Mouse (Mus musculus) ES-Bruce4 (cell line): ENCODE measurements around the gene Spsb4. TPM values are rescaled to one million over a fixed set of nuclear protein-coding genes. Genes with fewer than 3 reads are reported as not detected.
A peak's percentile ranks its signal among the peaks of the same experiment; 100 is the strongest.

Experiments used
- H3K27ac ChIP-seq: 2 replicates; pipeline ENCODE4 v1.5.1; 2012; ENCODE audit warnings: low read length, inconsistent platforms; ENCODE audit not compliant: insufficient read depth
- H3K27me3 ChIP-seq: 2 replicates; pipeline ENCODE4 v1.6.1; 2012; ENCODE audit warnings: mild to moderate bottlenecking, low read length, inconsistent platforms; ENCODE audit not compliant: control insufficient read depth, poor library complexity, insufficient read depth, severe bottlenecking
- H3K36me3 ChIP-seq: 2 replicates; pipeline ENCODE4 v1.6.1; 2012; ENCODE audit warnings: inconsistent platforms, mild to moderate bottlenecking, low read length, moderate library complexity; ENCODE audit not compliant: control insufficient read depth, poor library complexity, insufficient read depth, severe bottlenecking
- H3K4me1 ChIP-seq: one replicate; pipeline ENCODE4 v1.8.1; 2011; ENCODE audit warnings: low read length; ENCODE audit not compliant: control insufficient read depth, insufficient read depth
- H3K4me3 ChIP-seq: 2 replicates; pipeline ENCODE4 v1.5.1; 2011; ENCODE audit warnings: low read depth, mild to moderate bottlenecking, low read length
- H3K9ac ChIP-seq: 2 replicates; pipeline ENCODE4 v1.6.1; 2012; ENCODE audit warnings: low read depth, mild to moderate bottlenecking, inconsistent platforms; ENCODE audit not compliant: poor library complexity, severe bottlenecking
- H3K9me3 ChIP-seq: replicated peaks from 2 replicates; pipeline ENCODE4 v1.6.1; 2012; ENCODE audit warnings: mild to moderate bottlenecking, low read length, inconsistent platforms; ENCODE audit not compliant: control insufficient read depth, poor library complexity, insufficient read depth, severe bottlenecking
- CTCF ChIP-seq: IDR thresholded peaks from one replicate; pipeline ENCODE4 v1.8.1; 2011; ENCODE audit warnings: low read depth, low read length
- EP300 ChIP-seq: IDR thresholded peaks from 2 replicates; pipeline ENCODE4 v1.6.1; 2011; ENCODE audit warnings: low read depth, low read length; ENCODE audit not compliant: insufficient read depth
- POLR2A ChIP-seq: IDR thresholded peaks from one replicate; pipeline ENCODE4 v1.8.1; 2011; ENCODE audit warnings: low read length; ENCODE audit not compliant: insufficient read depth
- polyA plus RNA-seq: library from polyadenylated mRNA; stranded (reverse); fragments of >200 nt; gene quantifications from 2 replicates; pipeline ENCODE4 v1.2.4, GENCODE M21; 2011; ENCODE audit warnings: low read depth; ENCODE audit not compliant: missing spikeins, insufficient read depth, insufficient read length

The Spsb4 gene
- polyA plus RNA-seq, 1 experiment = 1.9 TPM

- Histone ChIP-seq H3K9me3 (no peaks in the 10 kb centered on the region), H3K27ac (no peak overlapping the region), H3K4me1 (peaks cover 6% of the 10 kb centered on the region), H3K27me3 (no peaks in the 10 kb centered on the region), H3K36me3 (no peaks in the 10 kb centered on the region), H3K9ac (no peak overlapping the region), H3K4me3 (no peak overlapping the region)
- TF ChIP-seq CTCF = no peak
Observed at GRCm38 (mm10) chr9:97013698-97014097, 4.9 kb downstream of the Spsb4 start.

GRCm38 (mm10) chr9:97013153-97013552 lies 5.5 kb downstream of the Spsb4 start:
- peaks cover 6% of the 10 kb centered on the region for H3K4me1 ChIP-seq
- no peaks in the 10 kb centered on the region for H3K9me3 ChIP-seq
- no peaks in the 10 kb centered on the region for H3K36me3 ChIP-seq
- H3K9ac ChIP-seq = no peak overlapping the region
- TF ChIP-seq EP300 (peak; percentile 73; the same call in 1 of the 2 replicates), CTCF (no peak)
- no peak overlapping the region for H3K27ac ChIP-seq
- no peaks in the 10 kb centered on the region for H3K27me3 ChIP-seq
- no peak overlapping the region for H3K4me3 ChIP-seq

GRCm38 (mm10) chr9:97011454-97012195 lies 7.0 kb downstream of the Spsb4 start:
- H3K27me3 ChIP-seq = no peaks in the 10 kb centered on the region
- no peak overlapping the region for H3K27ac ChIP-seq
- TF ChIP-seq POLR2A = no peak
- TF ChIP-seq EP300 = no peak
- no peak for TF ChIP-seq CTCF
- H3K9me3 ChIP-seq = no peaks in the 10 kb centered on the region
- H3K9ac ChIP-seq = no peak overlapping the region
- H3K4me3 ChIP-seq = no peak overlapping the region
- H3K4me1 ChIP-seq = peaks cover 6% of the 10 kb centered on the region
- H3K36me3 ChIP-seq = no peaks in the 10 kb centered on the region

- H3K9me3 ChIP-seq = no peaks in the 10 kb centered on the region
- H3K27me3 ChIP-seq = no peaks in the 10 kb centered on the region
- H3K36me3 ChIP-seq = no peaks in the 10 kb centered on the region
- no peak overlapping the region for H3K4me3 ChIP-seq
- no peak overlapping the region for H3K27ac ChIP-seq
- H3K9ac ChIP-seq = no peak overlapping the region
- peaks cover 4% of the 10 kb centered on the region for H3K4me1 ChIP-seq
- no peak for TF ChIP-seq EP300
- TF ChIP-seq POLR2A = no peak
- TF ChIP-seq CTCF = no peak
Observed at GRCm38 (mm10) chr9:97010447-97010846, 8.2 kb downstream of the Spsb4 start.

GRCm38 (mm10) chr9:97004726-97005125 lies 13.9 kb downstream of the Spsb4 start:
- no peaks in the 10 kb centered on the region for H3K27me3 ChIP-seq
- no peak overlapping the region for H3K4me3 ChIP-seq
- no peak overlapping the region for H3K27ac ChIP-seq
- peaks cover 1% of the 10 kb centered on the region for H3K4me1 ChIP-seq
- TF ChIP-seq CTCF = no peak
- TF ChIP-seq EP300 = no peak
- TF ChIP-seq POLR2A = no peak
- no peak overlapping the region for H3K9ac ChIP-seq
- no peaks in the 10 kb centered on the region for H3K9me3 ChIP-seq
- H3K36me3 ChIP-seq = no peaks in the 10 kb centered on the region

- no peak for TF ChIP-seq CTCF
- TF ChIP-seq EP300 = no peak
- TF ChIP-seq POLR2A = no peak
- Histone ChIP-seq H3K4me1 (peaks cover 1% of the 10 kb centered on the region), H3K36me3 (no peaks in the 10 kb centered on the region)
Observed at GRCm38 (mm10) chr9:97003173-97003572, 15.5 kb downstream of the Spsb4 start.

More at GRCm38 (mm10) chr9:97003173-97003572, 15.5 kb downstream of the Spsb4 start:
- H3K9ac ChIP-seq = no peak overlapping the region
- H3K4me3 ChIP-seq = no peak overlapping the region
- no peaks in the 10 kb centered on the region for H3K27me3 ChIP-seq
- no peaks in the 10 kb centered on the region for H3K9me3 ChIP-seq
- H3K27ac ChIP-seq = no peak overlapping the region
